Mouse (Mus musculus) liver, embryonic 15.5 days (tissue): ENCODE measurements around the gene Sumo1. TPM values are rescaled to one million over a fixed set of nuclear protein-coding genes. Genes with fewer than 3 reads are reported as not detected.

Source experiments
- ATAC-seq: fragments of 200-750 bp; cut with Nextera tagmentation; 2 replicates; pipeline ENCODE4 v1.8.0; 2017; ENCODE audit warnings: moderate number of reproducible peaks, mild to moderate bottlenecking, moderate library complexity; ENCODE audit not compliant: insufficient read depth
- H3K27ac ChIP-seq: fragments of 300-500 bp; sonication (generic); replicated peaks from 2 replicates; pipeline ENCODE4 v1.5.1; 2015; ENCODE audit warnings: mild to moderate bottlenecking, inconsistent platforms
- H3K27me3 ChIP-seq: fragments of 300-500 bp; sonication (generic); 2 replicates; pipeline ENCODE4 v1.6.1; 2015; ENCODE audit warnings: mild to moderate bottlenecking, inconsistent platforms
- H3K36me3 ChIP-seq: fragments of 300-500 bp; sonication (generic); replicated peaks from 2 replicates; pipeline ENCODE4 v1.6.1; 2015; ENCODE audit warnings: moderate library complexity, mild to moderate bottlenecking, inconsistent platforms
- H3K4me1 ChIP-seq: fragments of 300-500 bp; sonication (generic); replicated peaks from 2 replicates; pipeline ENCODE4 v1.6.1; 2015; ENCODE audit warnings: inconsistent platforms
- H3K4me2 ChIP-seq: fragments of 300-500 bp; sonication (generic); 2 replicates; pipeline ENCODE4 v1.6.1; 2015; ENCODE audit warnings: moderate library complexity, mild to moderate bottlenecking, inconsistent platforms
- H3K4me3 ChIP-seq: fragments of 300-500 bp; sonication (generic); replicated peaks from 2 replicates; pipeline ENCODE4 v1.5.1; 2015; ENCODE audit warnings: mild to moderate bottlenecking, inconsistent platforms
- H3K9ac ChIP-seq: fragments of 300-500 bp; sonication (generic); 2 replicates; pipeline ENCODE4 v1.6.1; 2015; ENCODE audit warnings: moderate library complexity, mild to moderate bottlenecking, inconsistent platforms
- H3K9me3 ChIP-seq: fragments of 300-500 bp; sonication (generic); replicated peaks from 2 replicates; pipeline ENCODE4 v1.6.1; 2016; ENCODE audit warnings: inconsistent platforms
- WGBS: fragments of 180-500 bp; shearing (Covaris S2); methylation state at CpG from one replicate; pipeline ENCODE4 v1.1.7; 2015; ENCODE audit warnings: mixed read lengths; ENCODE audit not compliant: insufficient replicate concordance; 5-methylcytosine and 5-hydroxymethylcytosine counted together
- polyA plus RNA-seq: library from polyadenylated mRNA; unstranded; fragments of >200 nt; fragmentation: Nextera tagmentation; extraction: Ambion mirVana; gene quantifications from 2 replicates; pipeline ENCODE4 v1.2.1, GENCODE M21; 2015

The Sumo1 gene
- polyA plus RNA-seq, 1 experiment from 2014 or later = 126 TPM

DNA sequence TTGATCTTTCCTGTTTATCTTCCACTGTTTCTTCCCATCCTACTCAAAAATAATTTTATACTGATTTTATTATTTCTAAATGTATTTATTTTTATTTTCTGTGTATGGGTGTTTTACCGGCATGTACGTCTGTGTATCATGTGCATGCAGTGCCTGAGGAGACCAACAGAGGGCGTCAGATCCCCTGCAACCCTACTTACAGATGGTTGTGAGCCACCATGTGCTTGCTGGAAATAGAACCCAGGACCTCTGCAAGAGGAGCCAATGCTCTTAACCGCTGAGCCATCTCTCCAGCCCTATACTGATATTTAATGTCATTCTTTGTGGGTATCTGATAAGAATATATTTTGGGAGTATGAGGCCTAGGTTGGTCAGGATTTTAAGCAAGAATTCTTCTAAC lies 61.2 kb downstream of the Sumo1 start:
- Histone ChIP-seq H3K27ac (no peak overlapping the region), H3K9ac (no peak overlapping the region), H3K4me1 (no peaks in the 10 kb centered on the region), H3K4me3 (no peak overlapping the region), H3K9me3 (no peaks in the 10 kb centered on the region), H3K36me3 (no peaks in the 10 kb centered on the region), H3K4me2 (no peak overlapping the region), H3K27me3 (no peaks in the 10 kb centered on the region)
- no peak for ATAC-seq
- 68% methylated on average over 4 of the region's 4 CpGs for WGBS

DNA sequence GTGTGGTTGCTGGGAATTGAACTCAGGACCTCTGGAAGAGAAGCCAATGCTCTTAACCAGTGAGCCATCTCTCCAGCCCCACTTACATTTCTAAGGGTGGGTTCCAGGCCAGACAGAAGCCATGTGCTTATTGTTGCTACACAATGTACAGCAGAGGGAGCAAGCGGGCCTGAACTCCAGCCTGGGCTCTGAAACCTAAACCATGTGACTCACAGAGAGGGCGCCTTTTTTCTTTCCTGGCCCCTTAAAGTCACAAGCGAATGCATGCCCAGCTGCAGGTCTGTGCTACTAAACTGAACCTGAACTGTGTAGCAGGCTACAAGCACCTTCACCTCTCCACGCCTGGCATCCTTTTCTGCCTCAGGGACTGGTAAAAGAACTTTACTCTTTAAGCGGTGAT lies 61.7 kb downstream of the Sumo1 start:
- H3K4me2 ChIP-seq = no peak overlapping the region
- ATAC-seq = no peak
- no peak overlapping the region for H3K9ac ChIP-seq
- no peak overlapping the region for H3K27ac ChIP-seq
- H3K4me3 ChIP-seq = no peak overlapping the region
- H3K4me1 ChIP-seq = no peaks in the 10 kb centered on the region
- no peaks in the 10 kb centered on the region for H3K36me3 ChIP-seq
- no peaks in the 10 kb centered on the region for H3K9me3 ChIP-seq
- H3K27me3 ChIP-seq = no peaks in the 10 kb centered on the region
- WGBS = 54% methylated on average over 5 of the region's 5 CpGs

GRCm38 (mm10) chr1:59608125-59608762 lies 62.4 kb downstream of the Sumo1 start:
- Histone ChIP-seq H3K36me3 (no peaks in the 10 kb centered on the region), H3K27ac (no peak overlapping the region), H3K27me3 (no peaks in the 10 kb centered on the region), H3K4me3 (no peak overlapping the region), H3K9me3 (no peaks in the 10 kb centered on the region), H3K4me2 (no peak overlapping the region), H3K9ac (no peak overlapping the region), H3K4me1 (no peaks in the 10 kb centered on the region)
- 56% methylated on average over 7 of the region's 7 CpGs for WGBS
- no peak for ATAC-seq

- no peaks in the 10 kb centered on the region for H3K9me3 ChIP-seq
- ATAC-seq = no peak
- WGBS = 65% methylated on average over 7 of the region's 7 CpGs
- no peak overlapping the region for H3K27ac ChIP-seq
- H3K36me3 ChIP-seq = no peaks in the 10 kb centered on the region
- H3K4me3 ChIP-seq = no peak overlapping the region
- H3K27me3 ChIP-seq = no peaks in the 10 kb centered on the region
- no peak overlapping the region for H3K4me2 ChIP-seq
- H3K9ac ChIP-seq = no peak overlapping the region
- H3K4me1 ChIP-seq = no peaks in the 10 kb centered on the region
Observed at GRCm38 (mm10) chr1:59607071-59607470, 63.6 kb downstream of the Sumo1 start.

DNA sequence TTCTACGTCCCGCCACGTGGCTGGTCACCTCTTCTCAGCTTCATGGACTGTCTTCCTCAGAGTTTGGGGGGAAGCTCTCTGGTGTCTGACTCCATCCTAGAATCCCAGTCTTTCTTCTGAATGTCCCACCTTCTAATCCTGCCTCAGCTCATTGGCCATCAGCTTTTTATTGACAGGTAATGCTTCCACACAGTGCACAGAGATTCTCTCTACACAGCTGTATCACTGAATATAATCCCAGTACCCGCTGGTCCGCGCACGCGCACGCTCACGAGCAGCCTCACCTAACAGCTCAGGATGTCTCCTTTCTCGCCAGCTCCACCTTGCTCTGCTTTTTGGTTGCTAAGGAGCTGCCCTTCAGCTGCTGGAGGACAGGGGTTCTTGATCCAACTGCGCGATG lies 64.2 kb downstream of the Sumo1 start:
- Histone ChIP-seq H3K4me1 (no peaks in the 10 kb centered on the region), H3K4me2 (no peak overlapping the region), H3K9ac (no peak overlapping the region), H3K36me3 (no peaks in the 10 kb centered on the region), H3K27ac (no peak overlapping the region), H3K27me3 (no peaks in the 10 kb centered on the region), H3K4me3 (no peak overlapping the region), H3K9me3 (no peaks in the 10 kb centered on the region)
- ATAC-seq = no peak
- 84% methylated on average over 13 of the region's 13 CpGs for WGBS

DNA sequence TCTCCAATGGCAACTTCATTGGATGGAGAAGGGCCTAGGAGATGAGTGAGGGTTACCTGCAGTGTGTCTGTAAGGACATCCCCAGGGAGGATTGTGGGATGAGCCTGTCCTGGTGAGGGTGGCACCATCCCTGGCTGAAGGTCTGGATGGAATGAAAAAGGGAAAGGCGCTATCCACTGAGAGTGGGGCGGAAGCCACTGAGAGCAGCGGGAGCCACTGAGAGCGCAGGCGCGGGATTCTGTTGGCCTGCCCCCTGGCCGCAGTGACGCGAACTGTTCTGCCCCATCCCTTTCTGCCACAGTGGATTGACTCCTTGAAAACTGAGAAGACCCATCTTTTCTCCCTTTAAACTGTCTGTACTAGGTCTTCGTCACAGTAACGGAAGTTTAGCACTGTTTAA lies 66.7 kb downstream of the Sumo1 start:
- Histone ChIP-seq H3K27ac (no peak overlapping the region), H3K9ac (no peak overlapping the region), H3K4me1 (no peaks in the 10 kb centered on the region), H3K4me2 (no peak overlapping the region), H3K9me3 (no peaks in the 10 kb centered on the region), H3K27me3 (no peaks in the 10 kb centered on the region), H3K36me3 (no peaks in the 10 kb centered on the region), H3K4me3 (no peak overlapping the region)
- no peak for ATAC-seq
- WGBS = 22% methylated on average over 11 of the region's 11 CpGs

DNA sequence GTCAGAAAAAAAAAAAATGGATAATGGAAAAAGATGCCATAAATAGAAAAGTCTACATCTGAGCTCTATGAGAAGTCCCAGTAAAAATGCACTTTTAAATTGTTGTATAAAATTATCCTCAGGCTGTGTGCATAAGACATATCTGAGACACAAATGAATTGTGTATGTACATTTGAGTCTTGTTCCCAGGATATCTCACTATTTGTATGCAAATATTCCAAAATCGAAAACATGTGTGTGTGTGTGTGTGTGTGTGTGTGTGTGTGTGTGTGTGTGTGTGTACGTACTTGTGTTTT lies 67.3 kb downstream of the Sumo1 start:
- Histone ChIP-seq H3K4me1 (no peaks in the 10 kb centered on the region), H3K36me3 (no peaks in the 10 kb centered on the region), H3K27me3 (no peaks in the 10 kb centered on the region), H3K4me2 (no peak overlapping the region), H3K27ac (no peak overlapping the region), H3K9me3 (no peaks in the 10 kb centered on the region), H3K9ac (no peak overlapping the region), H3K4me3 (no peak overlapping the region)
- ATAC-seq = no peak
- WGBS = 52% methylated on average over 2 of the region's 2 CpGs

- Histone ChIP-seq H3K9me3 (no peaks in the 10 kb centered on the region), H3K4me1 (no peaks in the 10 kb centered on the region), H3K27ac (no peak overlapping the region), H3K4me2 (no peak overlapping the region), H3K9ac (no peak overlapping the region), H3K27me3 (no peaks in the 10 kb centered on the region), H3K4me3 (no peak overlapping the region), H3K36me3 (no peaks in the 10 kb centered on the region)
- no peak for ATAC-seq
- 45% methylated on average over 11 of the region's 11 CpGs for WGBS
Observed at GRCm38 (mm10) chr1:59602531-59603416, 67.9 kb downstream of the Sumo1 start.

GRCm38 (mm10) chr1:59595609-59596008 lies 75.0 kb downstream of the Sumo1 start:
- ATAC-seq = no peak
- WGBS = 59% methylated on average over 9 of the region's 9 CpGs
- H3K9me3 ChIP-seq = no peaks in the 10 kb centered on the region

DNA sequence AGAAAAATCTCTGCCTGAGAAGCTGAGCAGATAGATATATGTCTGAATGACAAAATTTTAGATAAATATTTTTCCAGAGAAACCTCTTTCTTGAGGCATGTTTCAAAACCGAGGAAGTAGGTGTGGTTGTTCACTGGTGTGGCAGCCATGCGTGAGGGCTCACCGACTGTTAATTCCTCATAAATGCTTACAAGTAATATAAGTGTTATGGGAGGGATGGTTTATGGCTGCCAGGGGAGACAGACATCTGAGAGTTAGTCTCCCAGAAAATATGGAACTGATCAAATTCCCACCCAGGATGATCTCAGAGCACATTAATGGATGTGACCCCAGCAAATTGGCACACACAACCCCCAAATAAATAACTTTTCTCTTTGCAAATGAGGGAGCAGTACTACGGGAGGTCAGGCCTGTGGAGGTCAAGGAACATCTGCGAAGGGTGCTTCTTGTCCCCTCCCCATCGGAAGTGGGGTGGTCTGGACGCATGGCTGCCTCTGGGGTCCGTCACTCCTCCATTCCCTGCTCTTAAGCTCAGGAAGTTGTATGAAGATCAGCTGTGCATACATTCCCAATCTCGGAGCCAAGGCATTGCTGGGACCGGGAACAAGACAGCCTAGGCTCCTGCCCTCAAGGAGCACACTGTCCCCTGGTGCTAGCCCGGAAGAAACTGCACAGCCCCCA lies 75.9 kb downstream of the Sumo1 start:
- H3K4me1 ChIP-seq = peaks cover 6% of the 10 kb centered on the region
- no peak overlapping the region for H3K27ac ChIP-seq
- peaks cover 22% of the 10 kb centered on the region for H3K27me3 ChIP-seq
- no peak overlapping the region for H3K4me3 ChIP-seq
- no peaks in the 10 kb centered on the region for H3K9me3 ChIP-seq
- H3K9ac ChIP-seq = no peak overlapping the region
- no peak overlapping the region for H3K4me2 ChIP-seq
- WGBS = 77% methylated on average over 11 of the region's 11 CpGs
- no peaks in the 10 kb centered on the region for H3K36me3 ChIP-seq
- no peak for ATAC-seq

More at GRCm38 (mm10) chr1:59595609-59596008, 75.0 kb downstream of the Sumo1 start:
- Histone ChIP-seq H3K27me3 (peaks cover 18% of the 10 kb centered on the region), H3K36me3 (no peaks in the 10 kb centered on the region), H3K4me3 (no peak overlapping the region), H3K27ac (no peak overlapping the region), H3K4me1 (peaks cover 6% of the 10 kb centered on the region), H3K4me2 (no peak overlapping the region), H3K9ac (no peak overlapping the region)

DNA sequence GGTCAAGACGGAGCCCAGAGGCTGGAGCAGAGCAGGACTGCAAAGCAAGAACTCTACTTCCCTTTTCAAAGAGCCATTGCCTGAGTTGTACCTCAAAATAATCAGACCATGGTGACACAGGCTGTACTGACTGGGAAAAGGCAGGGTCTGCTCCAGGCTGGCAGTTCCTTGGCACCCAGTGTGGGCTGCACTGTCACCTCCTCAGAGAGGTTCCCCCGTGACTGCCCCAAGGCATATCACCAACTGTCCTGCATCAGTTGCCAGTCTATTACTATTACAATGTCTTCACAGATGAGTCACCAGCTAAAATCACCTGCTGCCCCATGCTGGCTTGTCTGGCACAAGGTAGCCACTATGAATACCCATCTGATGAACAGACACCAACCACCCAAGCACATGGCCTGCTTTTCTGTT lies 77.0 kb downstream of the Sumo1 start:
- no peak overlapping the region for H3K4me3 ChIP-seq
- no peaks in the 10 kb centered on the region for H3K9me3 ChIP-seq
- H3K36me3 ChIP-seq = no peaks in the 10 kb centered on the region
- H3K27ac ChIP-seq = no peak overlapping the region
- H3K4me2 ChIP-seq = peak overlapping the region; percentile 23; the same call in 1 of the 2 replicates
- H3K9ac ChIP-seq = no peak overlapping the region
- peaks cover 6% of the 10 kb centered on the region for H3K4me1 ChIP-seq
- H3K27me3 ChIP-seq = peaks cover 22% of the 10 kb centered on the region
- no peak for ATAC-seq
- 22% methylated on average over 2 of the region's 2 CpGs for WGBS
